Mouse (Mus musculus) brain, embryonic 18.5 days (tissue): ENCODE data around the gene Gng12.

Experiments used
- DNase-seq: peaks from one replicate; pipeline ENCODE4 v3.0.0-alpha.2; 2012; ENCODE audit warnings: low read depth, low spot score

Gng12 gene

GRCm38 (mm10) chr6:67056108-67056888, 160.1 kb downstream of the Gng12 start:
- DNase-seq: no peak

GRCm38 (mm10) chr6:67056889-67057564, 160.8 kb downstream of the Gng12 start:
- no peak for DNase-seq

- DNase-seq: no peak
Measured at GRCm38 (mm10) chr6:67057574-67057973, 161.4 kb downstream of the Gng12 start.

GRCm38 (mm10) chr6:67057991-67058696, 161.9 kb downstream of the Gng12 start:
- no peak for DNase-seq

GRCm38 (mm10) chr6:67060057-67060456, 163.9 kb downstream of the Gng12 start:
- DNase-seq: no peak

- no peak for DNase-seq
Measured at GRCm38 (mm10) chr6:67069219-67069762, 173.1 kb downstream of the Gng12 start.

- DNase-seq: no peak
Measured at GRCm38 (mm10) chr6:67069800-67070315, 173.7 kb downstream of the Gng12 start.
